Mouse (Mus musculus) urinary bladder, postnatal 10 days (tissue): ENCODE measurements around the gene Calhm3.

Experiments used
- DNase-seq: peaks from one replicate; pipeline ENCODE4 v3.0.0; 2022; ENCODE audit warnings: low spot score

Gene Calhm3

GRCm38 (mm10) chr19:47157664-47158063, at the start of gene Calhm3:
Calhm3 (minus strand) TSS chr19:47157764.
- DNase-seq: no peak

GRCm38 (mm10) chr19:47206126-47206525, 48.6 kb upstream of the Calhm3 start:
- DNase-seq: no peak

GRCm38 (mm10) chr19:47204653-47205052, 47.1 kb upstream of the Calhm3 start:
- no peak for DNase-seq

GRCm38 (mm10) chr19:47203042-47203441, 45.5 kb upstream of the Calhm3 start:
- no peak for DNase-seq

- DNase-seq: no peak
These were observed 44.9 kb upstream of the Calhm3 start for GRCm38 (mm10) chr19:47202429-47202828.

- no peak for DNase-seq
These were observed 44.4 kb upstream of the Calhm3 start for GRCm38 (mm10) chr19:47201972-47202371.

- no peak for DNase-seq
These were observed 41.2 kb upstream of the Calhm3 start for GRCm38 (mm10) chr19:47198671-47199350.

- no peak for DNase-seq
These were observed 34.6 kb upstream of the Calhm3 start for GRCm38 (mm10) chr19:47192158-47192557.

- no peak for DNase-seq
These were observed 31.1 kb upstream of the Calhm3 start for GRCm38 (mm10) chr19:47188515-47189128.

- DNase-seq: no peak
These were observed 29.1 kb upstream of the Calhm3 start for GRCm38 (mm10) chr19:47186514-47187275.

GRCm38 (mm10) chr19:47184736-47185135, 27.2 kb upstream of the Calhm3 start:
- DNase-seq: no peak

- no peak for DNase-seq
These were observed 26.7 kb upstream of the Calhm3 start for GRCm38 (mm10) chr19:47184221-47184620.

- DNase-seq: no peak
These were observed 22.4 kb upstream of the Calhm3 start for GRCm38 (mm10) chr19:47180011-47180410.

GRCm38 (mm10) chr19:47179272-47179809, 21.8 kb upstream of the Calhm3 start:
- no peak for DNase-seq

GRCm38 (mm10) chr19:47178431-47179271, 21.1 kb upstream of the Calhm3 start, which contains the start of gene Neurl1a:
Neurl1a (plus strand) TSS chr19:47178820.
- DNase-seq: no peak

GRCm38 (mm10) chr19:47178001-47178400, 20.4 kb upstream of the Calhm3 start:
- no peak for DNase-seq

- DNase-seq: no peak
These were observed 19.4 kb upstream of the Calhm3 start for GRCm38 (mm10) chr19:47176916-47177505.

GRCm38 (mm10) chr19:47175472-47175871, 17.9 kb upstream of the Calhm3 start:
- DNase-seq: no peak

- no peak for DNase-seq
These were observed 17.0 kb upstream of the Calhm3 start for GRCm38 (mm10) chr19:47174515-47174914.

- peak; percentile 53 for DNase-seq
These were observed 11.3 kb upstream of the Calhm3 start for GRCm38 (mm10) chr19:47168793-47169412.

GRCm38 (mm10) chr19:47168223-47168622, 10.7 kb upstream of the Calhm3 start:
- DNase-seq: no peak
